Mouse (Mus musculus): ENCODE measurements at regions not wholly inside any gene's neighbourhood (a gene's known extent, or its start where the extent isn't known, plus 50 kb on each side); places are given as distances from the start of the nearest gene placed in this dataset.
A peak's percentile ranks its signal among the peaks of the same experiment; 100 is the strongest.

GRCm38 (mm10) chrX:13386354-13386753 is 79.6 kb upstream of the Nyx start:
- Histone ChIP-seq H3K4me2 (no peak overlapping the region), H3K27ac (no peak overlapping the region), H3K9ac (no peak overlapping the region), H3K36me3 (no peaks in the 10 kb centered on the region), H3K9me3 (no peaks in the 10 kb centered on the region), H3K4me1 (no peaks in the 10 kb centered on the region), H3K4me3 (replicated peaks) (no peak overlapping the region), H3K27me3 (replicated peaks) (no peaks in the 10 kb centered on the region)
- WGBS: 73% methylated on average over 9 of the region's 9 CpGs
- ATAC-seq (ENCODE audit: insufficient read depth, low FRiP score, low read depth): no peak

- Histone ChIP-seq H3K27ac (no peak overlapping the region), H3K27me3 (replicated peaks) (no peaks in the 10 kb centered on the region), H3K9ac (no peak overlapping the region), H3K36me3 (no peaks in the 10 kb centered on the region), H3K4me2 (no peak overlapping the region), H3K4me3 (replicated peaks) (no peak overlapping the region), H3K9me3 (no peaks in the 10 kb centered on the region), H3K4me1 (no peaks in the 10 kb centered on the region)
- no peak for ATAC-seq (ENCODE audit: insufficient read depth, low FRiP score, low read depth)
Measured at GRCm38 (mm10) chrX:13398466-13398865, 67.4 kb upstream of the Nyx start.

- ATAC-seq (ENCODE audit: insufficient read depth, low FRiP score, low read depth): no peak
- Histone ChIP-seq H3K4me1 (no peaks in the 10 kb centered on the region), H3K36me3 (no peaks in the 10 kb centered on the region), H3K27me3 (replicated peaks) (0 out of 2 replicates have a peak, but pooled peaks cover 4% of the 10 kb centered on the region), H3K27ac (no peak overlapping the region), H3K4me2 (no peak overlapping the region), H3K9me3 (no peaks in the 10 kb centered on the region), H3K4me3 (replicated peaks) (no peak overlapping the region), H3K9ac (no peak overlapping the region)
- 45% methylated on average over 2 of the region's 2 CpGs for WGBS
Measured at GRCm38 (mm10) chrX:13412726-13413125, 53.2 kb upstream of the Nyx start.

- Histone ChIP-seq H3K4me2 (no peak overlapping the region), H3K4me1 (no peaks in the 10 kb centered on the region), H3K9me3 (no peaks in the 10 kb centered on the region), H3K27ac (no peak overlapping the region), H3K4me3 (replicated peaks) (no peak overlapping the region), H3K9ac (no peak overlapping the region), H3K36me3 (no peaks in the 10 kb centered on the region), H3K27me3 (replicated peaks) (0 out of 2 replicates have a peak, but pooled peaks cover 4% of the 10 kb centered on the region)
- ATAC-seq (ENCODE audit: insufficient read depth, low FRiP score, low read depth): peak; percentile 58; the same call in 1 of the 2 replicates
- 37% methylated on average over 3 of the region's 3 CpGs for WGBS
Measured at GRCm38 (mm10) chrX:13413135-13413534, 52.8 kb upstream of the Nyx start.

Measured in stomach, embryonic 15.5 days (tissue).